Mouse (Mus musculus): ENCODE data around the gene Trip11.

Trip11 gene

DNA sequence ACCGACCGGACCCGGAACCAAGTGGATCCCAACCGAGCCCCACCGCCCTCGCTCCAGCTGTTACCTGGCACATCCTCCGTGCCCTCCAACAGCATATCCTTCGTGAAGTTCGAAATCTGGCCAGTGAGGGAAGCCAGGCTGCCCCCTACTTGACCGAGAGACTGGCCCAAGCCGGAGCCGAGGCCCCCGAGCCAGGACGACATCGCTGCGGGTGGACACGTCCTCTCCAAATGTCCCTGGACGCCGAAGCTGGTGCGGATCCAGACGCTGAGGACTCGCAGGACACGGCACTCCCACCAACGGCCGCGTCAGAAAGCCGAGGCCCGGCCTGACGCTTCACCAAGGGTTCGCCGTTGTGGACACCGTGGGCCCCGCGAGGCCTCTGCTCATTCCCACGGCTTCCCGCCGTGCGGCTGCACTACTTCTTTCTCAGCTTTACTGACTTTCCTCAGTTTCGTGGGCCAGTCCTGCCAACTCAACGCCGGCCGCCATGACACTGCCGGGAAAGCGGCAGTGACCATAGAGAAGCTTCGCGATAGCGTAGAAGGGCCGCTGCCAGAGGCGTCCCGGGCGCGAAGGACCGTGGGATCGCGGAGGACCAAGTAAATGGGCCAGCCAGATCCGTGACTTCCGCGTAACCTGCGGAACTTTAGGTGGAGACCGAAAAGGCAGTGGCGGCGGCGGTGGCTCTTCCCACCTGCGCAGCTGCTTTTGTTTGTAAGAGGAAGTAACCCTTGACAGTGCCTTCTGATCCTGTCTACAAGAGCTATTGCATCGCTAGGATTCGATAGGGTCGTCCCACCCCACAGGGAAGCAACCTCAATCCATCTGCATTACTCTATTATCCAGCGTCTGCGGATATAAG is at the start of gene Trip11:
Trip11 (minus strand) TSS at position 642 of the 865 bp plus-strand sequence.
- in situ Hi-C loops (cut with MboI, MseI), result no loop called here

DNA sequence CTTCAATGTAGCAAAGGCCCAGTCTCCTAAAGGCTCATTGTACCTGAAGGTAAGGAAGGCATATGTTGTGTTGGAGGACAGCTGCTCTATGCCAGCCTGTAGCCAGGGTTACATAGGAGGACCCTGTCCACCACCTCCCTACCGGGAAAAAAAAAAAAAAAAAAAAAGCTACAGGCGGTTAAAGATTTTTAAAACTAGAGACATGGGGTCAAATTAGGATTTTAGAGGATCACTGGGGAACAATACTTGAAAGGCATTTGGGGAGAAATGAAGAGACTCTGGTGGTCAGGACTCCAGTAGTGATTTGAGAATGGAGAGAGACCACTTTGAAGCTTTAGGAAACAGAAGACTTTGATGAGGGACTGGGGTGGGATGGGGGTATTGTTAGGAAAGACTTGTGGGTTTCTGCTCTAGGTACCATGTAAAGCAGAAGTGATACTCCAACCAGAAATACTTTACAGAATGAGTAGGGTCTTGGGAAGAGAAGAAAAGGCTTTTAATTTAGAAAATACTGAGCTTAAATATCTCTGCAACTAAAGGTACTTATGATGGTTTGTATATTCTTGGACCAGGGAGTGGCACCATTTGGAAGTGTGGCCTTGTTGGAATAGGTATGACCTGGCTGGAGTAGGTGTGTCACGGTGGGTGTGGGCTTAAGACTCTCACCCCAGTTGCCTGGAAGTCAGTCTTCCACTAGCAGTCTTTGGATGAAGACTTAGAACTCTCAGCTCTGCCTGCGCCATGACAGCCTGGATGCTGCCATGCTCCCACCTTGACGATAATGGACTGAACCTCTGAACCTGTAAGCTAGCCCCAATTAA is 46.1 kb upstream of the Trip11 start:
- in situ Hi-C loops (cut with MboI, MseI), result loop anchor here (25.0 kb wide), 1 partner anchor 872 kb away; the partner anchor contains the start of gene Ppp4r3a

DNA sequence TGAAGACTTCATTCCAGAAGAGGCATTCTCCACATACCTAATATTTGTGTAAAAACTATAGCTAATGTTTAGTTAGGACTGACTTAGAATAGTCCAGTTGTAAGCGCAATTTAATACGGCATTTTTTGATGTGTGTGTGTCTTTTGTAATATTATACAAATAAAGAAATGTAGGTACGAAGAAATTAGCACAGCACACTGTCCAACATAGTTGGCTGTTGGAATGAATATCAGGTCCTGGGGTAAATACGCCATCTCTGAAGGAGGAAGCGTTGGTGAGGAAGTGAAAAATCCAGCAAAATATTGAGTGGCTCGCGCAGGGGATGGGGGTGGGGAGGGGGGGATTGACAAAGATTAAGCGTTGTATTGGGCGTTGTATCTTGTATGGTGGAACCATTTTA is 45.5 kb upstream of the Trip11 start:
- in situ Hi-C loops (cut with MboI, MseI), result loop anchor here (25.0 kb wide), 1 partner anchor 871 kb away; the partner anchor contains the start of gene Ppp4r3a

DNA sequence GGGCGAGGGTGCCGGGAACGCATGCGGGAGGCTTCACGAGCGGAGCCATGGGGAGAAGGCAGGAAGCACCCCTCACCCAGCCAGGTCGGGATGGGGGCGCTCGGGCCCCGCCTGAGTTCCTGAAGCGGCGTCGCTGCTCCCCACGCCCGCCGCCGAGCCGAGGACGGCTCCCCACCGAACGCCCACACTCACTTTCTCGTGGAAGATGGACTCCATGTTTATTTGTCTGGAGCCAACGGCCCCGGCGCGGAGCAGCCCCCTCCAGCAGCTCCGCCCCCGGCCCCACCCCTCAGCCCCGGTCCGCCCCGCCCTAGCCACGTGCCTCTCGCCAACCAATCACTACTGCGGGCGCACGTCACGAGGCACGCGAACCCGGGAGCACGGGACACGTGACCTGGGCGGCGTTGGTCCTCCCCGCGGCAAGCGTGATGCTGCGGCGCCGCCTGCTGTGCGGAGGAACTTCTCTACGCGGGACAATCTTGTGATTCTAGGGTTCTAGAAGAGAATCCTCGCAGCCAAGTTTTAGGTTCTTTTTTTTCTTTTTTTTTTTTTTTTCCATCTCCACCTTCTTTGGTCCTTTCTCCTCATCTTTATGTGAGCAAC is 45.0 kb upstream of the Trip11 start, which contains the start of gene Atxn3:
Atxn3 (minus strand) TSS at position 305 of the 603 bp plus-strand sequence.
- in situ Hi-C loops (cut with MboI, MseI), result loop anchor here (25.0 kb wide), 1 partner anchor 871 kb away; the partner anchor contains the start of gene Ppp4r3a

DNA sequence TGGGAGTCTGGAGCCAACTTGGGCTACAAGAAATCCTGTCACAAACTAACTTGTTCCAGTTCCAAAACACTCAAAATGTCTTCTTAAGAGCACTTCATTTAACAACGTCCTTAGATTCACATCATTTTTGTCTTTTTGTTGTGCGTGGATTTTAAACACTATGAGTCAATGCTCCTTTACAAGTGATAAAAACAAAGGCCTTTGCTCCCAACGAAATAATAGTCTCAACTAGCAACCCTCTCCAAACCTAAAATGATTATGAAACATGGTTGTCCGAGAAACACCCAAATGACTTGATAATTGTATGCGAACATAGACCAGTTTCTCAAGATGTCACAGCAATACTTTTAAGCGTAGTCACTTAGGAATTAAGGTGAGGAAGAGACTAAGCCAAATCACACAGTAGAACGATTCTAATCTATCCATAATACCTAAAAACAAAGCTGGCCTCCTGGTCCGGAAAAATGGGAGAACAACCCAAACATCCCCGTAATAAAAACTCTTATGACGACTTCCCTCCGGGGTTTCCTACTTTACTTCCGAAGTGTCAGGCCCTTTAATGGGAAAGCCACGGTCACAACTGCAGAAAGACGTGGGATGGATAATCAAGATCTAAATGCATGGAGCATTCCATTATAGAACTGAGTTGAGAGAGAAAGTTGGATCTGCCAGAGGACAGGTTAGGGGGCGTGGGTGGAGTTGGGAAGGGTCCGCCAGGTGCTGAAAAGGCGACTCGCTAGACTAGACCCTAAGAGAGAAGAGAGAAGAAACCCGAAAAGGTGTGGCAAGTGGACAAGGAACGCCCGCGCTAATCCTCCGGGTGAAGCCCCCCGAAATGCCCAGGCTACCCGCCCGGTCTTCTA is 44.2 kb upstream of the Trip11 start:
- in situ Hi-C loops (cut with MboI, MseI), result loop anchor here (25.0 kb wide), 1 partner anchor 870 kb away; the partner anchor contains the start of gene Ppp4r3a

DNA sequence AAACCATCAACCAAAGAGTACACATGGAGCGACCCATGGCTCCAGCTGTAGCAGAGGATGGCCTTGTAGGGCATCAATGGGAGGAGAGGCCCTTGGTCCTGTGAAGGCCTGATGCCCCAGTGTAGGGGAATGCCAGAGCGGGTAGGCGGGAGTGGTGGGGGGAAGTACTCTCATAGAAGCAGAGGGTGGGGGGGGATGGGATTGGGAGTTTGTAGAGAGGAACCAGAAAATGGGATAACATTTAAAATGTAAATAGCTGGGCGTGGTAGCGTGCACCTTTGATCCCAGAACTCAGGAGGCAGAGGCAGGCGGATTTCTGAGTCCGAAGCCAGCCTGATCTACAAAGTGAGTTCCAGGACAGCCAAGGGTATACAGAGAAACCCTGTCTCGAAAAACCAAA is 42.8 kb upstream of the Trip11 start:
- in situ Hi-C loops (cut with MboI, MseI), result loop anchor here (25.0 kb wide), 1 partner anchor 869 kb away; the partner anchor contains the start of gene Ppp4r3a

DNA sequence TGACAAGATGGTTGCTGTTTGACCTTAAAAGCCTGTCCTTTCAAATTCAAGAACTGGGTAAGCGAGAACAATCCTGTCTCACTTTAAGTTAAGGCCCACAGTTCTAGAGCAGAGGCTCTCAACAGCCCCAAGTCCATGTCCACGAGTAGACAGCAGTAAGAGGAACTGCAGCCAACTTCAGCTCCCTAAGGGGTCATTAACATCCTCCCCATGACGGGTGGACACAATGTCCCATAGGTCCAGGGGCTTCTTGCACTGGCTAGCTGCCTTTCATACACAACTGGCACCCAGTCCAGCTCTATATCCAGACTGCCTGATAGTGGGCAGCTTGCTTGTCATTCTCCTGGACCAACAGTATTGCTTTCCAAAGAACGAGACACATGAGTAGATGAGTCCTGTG is 35.7 kb upstream of the Trip11 start:
- in situ Hi-C loops (cut with MboI, MseI), result no loop called here

DNA sequence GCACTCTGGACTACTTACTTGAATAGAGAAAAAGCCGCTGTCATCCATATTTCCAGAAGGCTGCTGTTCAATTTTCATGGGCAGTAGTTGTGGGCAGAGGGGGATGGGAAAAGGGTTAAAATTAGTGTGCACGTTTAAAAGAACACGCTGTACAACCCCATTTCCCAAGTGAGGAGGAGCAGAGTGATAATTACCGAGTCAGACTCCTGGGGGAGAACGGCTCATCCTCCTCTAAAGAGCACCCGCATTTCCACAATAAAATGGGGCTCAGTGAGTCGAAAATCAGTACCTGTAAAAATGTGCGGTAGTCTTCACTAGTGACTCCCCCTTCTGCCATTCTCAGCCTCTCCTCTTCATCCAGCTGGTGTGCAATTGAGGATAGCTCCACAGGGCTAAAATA is 34.9 kb upstream of the Trip11 start:
- in situ Hi-C loops (cut with MboI, MseI), result no loop called here

DNA sequence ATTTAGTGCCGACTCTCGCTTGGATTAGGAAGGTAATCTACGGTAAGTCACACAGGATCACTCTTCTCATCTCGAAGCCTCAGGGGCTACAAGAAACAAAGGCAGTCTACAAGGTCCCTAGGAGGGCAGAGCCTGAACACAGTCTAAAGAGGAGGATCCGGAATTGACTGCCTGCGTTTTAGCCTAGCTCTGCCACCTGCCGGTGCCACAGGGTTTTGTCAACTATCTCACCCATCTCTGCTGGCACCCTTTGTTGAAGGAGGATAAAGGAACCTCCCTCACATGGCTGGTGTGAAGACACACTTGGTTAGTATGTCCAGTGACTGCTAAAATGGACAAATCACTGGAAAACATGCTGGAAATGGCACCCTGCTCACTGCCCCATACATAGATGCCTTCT is 24.5 kb upstream of the Trip11 start:
- in situ Hi-C loops (cut with MboI, MseI), result no loop called here

DNA sequence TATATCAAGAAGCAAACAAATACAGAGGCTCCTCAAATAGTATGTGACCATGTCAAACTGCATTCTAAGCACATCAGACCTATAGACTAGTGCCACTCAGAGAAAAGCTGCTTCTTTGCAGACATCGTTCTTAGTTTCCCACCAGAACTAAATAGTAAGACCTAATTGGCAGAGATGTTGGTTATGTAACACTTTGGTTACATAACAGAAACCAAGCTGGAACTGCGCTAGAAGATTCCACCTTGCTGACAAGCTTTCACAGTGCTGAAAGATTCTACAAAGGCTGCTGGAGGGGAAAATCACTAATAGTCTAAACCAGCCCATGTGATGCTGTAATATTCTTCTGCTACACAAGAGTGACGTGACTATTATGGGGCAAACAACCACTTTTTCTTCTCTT is 22.2 kb upstream of the Trip11 start:
- in situ Hi-C loops (cut with MboI, MseI), result no loop called here

DNA sequence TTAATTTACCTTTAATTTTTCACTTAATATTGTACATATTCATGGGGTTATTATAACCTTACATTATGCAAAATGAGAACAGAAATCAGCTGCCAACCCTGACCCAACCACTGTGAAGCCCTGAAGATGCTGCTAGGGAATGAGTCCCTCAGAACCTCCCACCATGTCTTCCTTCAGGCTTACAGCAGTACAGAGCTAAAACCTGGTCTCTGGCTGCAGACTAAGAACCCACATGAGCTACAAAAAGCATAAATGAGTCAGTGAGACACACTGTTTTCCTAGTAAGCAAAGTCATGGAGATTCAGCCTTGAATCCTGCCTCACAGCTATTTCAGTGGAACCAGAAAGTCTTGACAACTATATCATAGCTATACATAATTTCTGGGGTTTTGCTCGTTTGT is 15.4 kb upstream of the Trip11 start:
- in situ Hi-C loops (cut with MboI, MseI), result no loop called here

DNA sequence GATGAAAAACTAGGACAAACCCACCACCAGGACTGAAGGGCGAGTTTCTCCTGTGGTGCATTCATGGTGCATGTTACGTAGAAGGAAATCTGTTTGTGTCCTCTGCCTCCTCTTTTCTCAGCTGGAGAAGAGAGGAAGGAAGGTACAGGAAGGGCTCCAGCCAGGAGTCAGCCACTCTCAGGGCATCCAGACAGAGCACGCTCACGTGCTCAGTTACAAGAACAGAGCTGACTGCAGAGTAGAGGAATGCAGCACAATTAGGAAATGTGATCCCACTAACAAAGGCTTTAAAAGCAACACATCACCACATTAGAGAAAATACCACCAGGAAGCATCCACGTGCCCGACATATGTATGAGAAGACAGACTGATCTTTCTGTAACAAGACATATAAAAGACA is 9.2 kb upstream of the Trip11 start:
- in situ Hi-C loops (cut with MboI, MseI), result no loop called here

DNA sequence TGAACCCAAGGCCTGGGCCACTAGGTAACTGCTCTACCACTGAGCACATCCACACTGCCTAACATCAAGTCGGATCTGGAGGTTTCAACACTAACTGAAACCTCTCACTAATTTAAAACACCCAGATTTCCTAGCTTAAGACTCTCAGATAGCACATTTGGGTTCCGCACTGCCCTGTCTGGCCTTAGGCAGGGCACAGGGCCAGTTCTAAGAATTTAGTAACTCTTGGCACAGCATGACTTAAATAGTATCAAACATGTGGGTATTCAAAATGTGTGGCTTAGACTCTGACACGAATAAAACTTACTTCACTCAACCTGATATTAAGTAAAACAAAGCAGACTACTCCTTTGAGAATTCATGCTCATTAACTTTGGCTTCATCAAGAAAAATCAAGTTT is 6.8 kb upstream of the Trip11 start:
- in situ Hi-C loops (cut with MboI, MseI), result no loop called here

DNA sequence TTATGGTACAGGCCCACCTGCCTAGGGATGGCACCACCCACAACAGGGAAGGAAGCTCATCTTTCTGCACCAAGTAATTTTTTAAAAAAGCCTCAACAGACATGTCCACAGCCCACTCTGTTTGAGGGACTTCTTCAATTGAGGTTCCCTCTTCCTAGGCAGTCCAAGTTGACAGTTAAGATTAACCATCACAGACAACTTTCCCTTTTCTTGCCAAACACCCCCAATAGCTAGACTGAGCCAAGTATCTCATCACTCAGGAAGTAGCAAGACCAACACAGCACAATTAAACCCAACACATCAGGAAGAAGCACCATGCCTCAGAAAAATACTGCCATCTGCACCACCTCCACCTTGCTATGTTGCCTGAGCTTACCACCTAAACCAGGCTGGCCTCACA is 4.1 kb upstream of the Trip11 start:
- in situ Hi-C loops (cut with MboI, MseI), result no loop called here

DNA sequence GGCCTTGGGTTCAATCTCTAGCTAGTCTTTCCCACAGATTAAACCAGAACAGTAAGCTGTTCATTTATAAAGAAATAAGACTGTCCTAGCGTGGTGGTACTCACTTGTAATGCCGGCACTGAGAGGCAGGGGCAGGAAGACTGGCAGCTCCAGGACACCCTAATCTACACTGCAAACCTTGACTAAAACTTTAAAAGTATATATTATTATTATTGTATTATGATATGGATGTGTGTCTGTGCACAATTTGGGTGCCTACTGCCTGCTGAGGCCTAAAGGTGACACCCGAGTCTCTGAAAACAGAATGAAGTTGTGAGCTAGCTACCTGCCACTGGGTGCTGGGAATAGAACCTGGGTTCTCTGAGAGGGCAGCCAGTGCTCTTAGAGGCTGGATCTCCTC is 1.7 kb downstream of the Trip11 start:
- in situ Hi-C loops (cut with MboI, MseI), result no loop called here

DNA sequence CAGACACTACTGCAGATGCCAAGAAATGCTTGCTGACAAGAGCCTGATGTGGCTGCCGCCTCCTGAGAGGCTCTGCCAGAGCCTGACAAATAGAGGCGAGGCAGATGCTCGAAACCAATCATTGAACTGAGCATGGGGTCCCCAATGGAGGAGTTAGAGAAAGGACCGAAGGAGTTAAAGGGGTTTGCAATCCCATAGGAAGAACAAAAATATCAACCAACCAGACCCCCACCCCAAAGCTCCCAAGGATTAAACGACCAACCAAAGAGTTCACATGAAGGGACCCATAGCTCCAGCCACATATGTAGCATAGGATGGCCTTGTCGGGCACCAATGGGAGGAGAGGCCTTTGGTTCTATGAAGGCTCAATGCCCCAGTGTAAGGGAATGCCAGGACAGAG is 2.7 kb downstream of the Trip11 start:
- in situ Hi-C loops (cut with MboI, MseI), result no loop called here

DNA sequence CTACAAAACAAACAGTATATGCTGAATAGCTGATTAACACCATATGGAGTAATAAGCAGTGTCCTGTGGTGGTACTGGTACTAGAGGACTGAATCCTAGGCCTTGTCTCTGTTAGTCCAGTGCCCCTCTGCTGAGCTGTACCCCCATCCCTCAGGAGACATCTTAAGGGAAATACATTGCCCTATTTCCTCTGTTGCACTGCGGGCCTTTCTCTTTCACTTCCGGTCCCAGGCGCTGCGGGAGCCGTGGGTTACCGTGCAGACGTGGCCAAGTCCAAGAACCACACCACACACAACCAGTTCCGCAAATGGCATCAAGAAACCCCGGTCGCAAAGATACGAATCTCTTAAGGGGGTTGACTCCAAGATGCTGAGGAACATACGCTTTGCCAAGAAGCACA is 7.2 kb downstream of the Trip11 start:
- in situ Hi-C loops (cut with MboI, MseI), result no loop called here

DNA sequence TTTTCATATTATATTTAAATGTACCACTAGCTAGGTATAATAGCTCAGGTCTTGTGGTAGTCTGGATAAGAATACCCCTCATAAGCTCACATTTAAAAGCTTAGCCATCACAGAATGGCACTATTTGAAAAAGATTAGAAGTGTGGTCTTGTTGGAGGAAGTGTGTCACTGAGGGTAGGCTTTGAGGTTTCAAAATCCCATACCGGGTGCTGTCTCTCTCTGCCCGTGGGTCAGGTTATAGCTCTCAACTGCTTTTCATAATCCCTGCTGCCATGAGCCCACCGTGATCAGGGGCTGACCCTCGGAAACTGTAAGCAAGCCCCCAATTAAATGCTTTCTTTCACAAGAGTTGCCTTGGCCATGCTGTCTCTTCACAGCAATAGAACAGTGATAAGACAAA is 8.2 kb downstream of the Trip11 start:
- in situ Hi-C loops (cut with MboI, MseI), result loop anchor here (5.0 kb wide), 1 partner anchor 72 kb away; the partner anchor contains the start of gene Cpsf2

DNA sequence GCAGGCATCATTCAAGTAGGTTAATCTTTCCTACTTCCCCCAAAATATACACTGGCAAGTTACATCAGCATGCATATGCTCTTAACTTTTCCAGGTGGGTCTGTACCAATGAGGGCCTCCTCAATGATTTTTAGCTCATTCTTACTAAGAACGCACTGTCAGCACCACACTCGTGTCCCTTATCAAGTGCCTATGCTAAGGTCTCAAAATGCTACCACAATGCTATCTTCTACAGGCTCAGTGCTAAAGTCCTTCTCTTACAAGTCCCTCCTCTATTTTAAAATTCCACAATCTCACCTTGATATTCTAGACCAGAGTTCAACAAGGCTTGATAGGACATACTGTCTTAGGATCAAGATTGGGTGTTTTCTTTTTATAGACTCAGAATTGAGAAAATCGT is 8.9 kb downstream of the Trip11 start:
- in situ Hi-C loops (cut with MboI, MseI), result loop anchor here (5.0 kb wide), 1 partner anchor 73 kb away; the partner anchor contains the start of gene Cpsf2

DNA sequence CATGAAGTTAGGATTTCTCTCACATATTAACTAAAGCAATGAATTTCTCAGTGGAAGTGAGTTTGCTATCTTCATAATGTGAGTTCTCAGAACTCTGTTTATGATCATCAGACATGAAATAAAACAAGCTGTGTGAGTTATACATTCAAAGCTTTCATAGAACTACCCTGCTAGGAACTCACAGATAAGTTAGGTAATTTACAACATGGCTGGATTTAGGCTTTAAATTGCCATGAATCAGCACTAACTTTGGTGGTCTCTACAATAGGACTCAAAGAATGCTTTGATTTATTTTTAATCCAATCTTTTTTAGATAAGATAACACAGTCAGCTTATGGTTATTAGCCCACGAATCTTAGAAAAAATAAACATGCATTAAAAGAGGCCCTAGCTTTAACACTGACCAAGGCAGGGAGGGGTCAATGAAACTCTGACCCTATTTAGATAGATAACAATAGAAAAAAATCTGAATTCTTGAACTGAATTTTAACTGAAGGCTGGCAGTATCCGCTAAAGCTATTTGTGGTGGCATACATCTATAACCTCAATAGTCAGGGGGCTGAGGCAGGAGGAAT is 13.3 kb downstream of the Trip11 start:
- in situ Hi-C loops (cut with MboI, MseI), result loop anchor here (5.0 to 25.0 kb wide), 2 partner anchors 78 to 1012 kb away; partner anchors contain the start of gene Cpsf2

Measured in T-helper 2 cell (primary cell).